Comparison of ENCODE assay signal across 27 mouse cellular contexts in the genomic region with DNA sequence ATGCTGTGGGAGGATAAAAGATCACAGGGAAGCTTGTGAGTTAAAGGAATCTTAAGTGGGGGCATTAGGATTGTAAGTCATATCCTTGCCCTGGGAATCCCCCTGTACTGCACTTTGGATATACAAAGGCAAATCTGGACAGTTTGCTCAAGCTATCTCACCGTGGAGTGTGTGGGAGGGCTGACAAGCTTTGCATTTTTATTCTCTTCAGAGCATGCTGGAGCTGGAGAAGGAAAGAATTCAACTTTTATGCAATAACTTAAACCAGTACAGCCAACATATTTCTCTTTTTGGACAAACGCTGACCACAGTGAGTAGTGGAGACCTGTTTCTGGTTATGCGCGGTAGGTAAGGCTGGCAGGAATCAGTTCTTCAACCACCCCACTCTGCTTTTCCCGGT. TPM values are rescaled to one million over a fixed set of nuclear protein-coding genes. Genes with fewer than 3 reads are reported as not detected.
DNase-seq lines count a peak whose midpoint lies in the region; TF ChIP-seq lines count a peak whose summit lies in the region.
"Had no signal": no experiment of that assay in that cellular context is flagged by ENCODE, and none has a peak within 500 bp of the region (broad histone marks: within the 10 kb centered on the region; RNA-seq: fewer than 3 reads in every experiment).

No protein-coding gene starts in this region.

- no peak overlapping the region for H3K4me3 ChIP-seq in layer of hippocampus, adult 2 months
- H3K4me3 ChIP-seq: embryonic facial prominence, embryonic 15.5 days; forebrain, embryonic 15.5 days; heart, embryonic 15.5 days; intestine, embryonic 15.5 days; limb, embryonic 12.5 days had no signal

- peak overlapping the region; percentile 51; the same call in 1 of the 2 replicates for H3K27ac ChIP-seq in layer of hippocampus, adult 2 months
- H3K27ac ChIP-seq: embryonic facial prominence, embryonic 15.5 days; forebrain, embryonic 15.5 days; heart, embryonic 15.5 days; intestine, embryonic 15.5 days; limb, embryonic 12.5 days had no signal

- TF ChIP-seq CTCF in layer of hippocampus, adult 2 months (conservative IDR thresholded peaks at IDR 0.05) = no peak

- DNase-seq in frontal cortex, postnatal 36 days (ENCODE audit: low spot score in 2 of 2) = peak; percentile 13 to 45
- DNase-seq in frontal cortex, postnatal 25 days (ENCODE audit: low spot score in 2 of 2) = no peak
- no peak for DNase-seq in layer of hippocampus, adult 2 months (ENCODE audit: low spot score in 2 of 2)
- DNase-seq in layer of hippocampus, postnatal 10 days (ENCODE audit: low spot score in 2 of 2) = no peak
- peak; percentile 32 to 42 for DNase-seq in right cerebral cortex, adult 2 months (ENCODE audit: low spot score in 2 of 2)
- no peak for DNase-seq in right cerebral cortex, postnatal 14 days
- no peak for DNase-seq in heart, adult 18-20 months
- DNase-seq: adrenal gland, postnatal 10 days; cerebellum, adult 9-10 months; gastrocnemius, postnatal 36 days; heart, postnatal 4 days; kidney, adult 9 months; liver, postnatal 0 days; lung, postnatal 10 days; midbrain, embryonic 14.5 days; thymus, adult 2 months; thymus, postnatal 4 days had no signal

RNA-seq across cellular contexts. Expression of a gene that starts 30.7 kb away (rescaled TPM):
- total RNA-seq in layer of hippocampus, adult 2 months (2021) = 1 to 10 TPM in 1 of 2 experiments, under 1 TPM in 1; 0.71 to 1.2 TPM
- 1 to 10 TPM; 4.0 to 5.0 TPM for total RNA-seq in layer of hippocampus, postnatal 10 days (2021)
- under 1 TPM; 0.67 to 0.75 TPM for total RNA-seq in heart, adult 18-20 months (2021)

RNA-seq across cellular contexts. Expression of a gene that starts 35.6 kb away (rescaled TPM):
- total RNA-seq in layer of hippocampus, adult 2 months (2021) = not detected
- not detected for total RNA-seq in layer of hippocampus, postnatal 10 days (2021)
- not detected for total RNA-seq in heart, adult 18-20 months (2021)
- total RNA-seq: adrenal gland, postnatal 10 days; common myeloid progenitor, adult 5-6 weeks; gastrocnemius, adult 18-20 months; gastrocnemius, postnatal 36 days; heart, postnatal 4 days; layer of hippocampus, adult 8-10 months; left cerebral cortex, adult 8-10 months; megakaryocyte progenitor cell, adult 5-6 weeks had no signal

RNA-seq across cellular contexts. Expression of a gene that starts 39.7 kb away (rescaled TPM):
- total RNA-seq in layer of hippocampus, adult 2 months (2021) = 1 to 10 TPM; 4.2 to 4.8 TPM
- total RNA-seq in layer of hippocampus, postnatal 10 days (2021) = 1 to 10 TPM; 4.0 to 5.0 TPM
- 1 to 10 TPM; 5.8 to 7.0 TPM for total RNA-seq in heart, adult 18-20 months (2021)

Comparison
In these comparisons a context has a peak if more than half of its experiments do, and no peak if none do; other contexts are left out.
1. DNase-seq: peak in frontal cortex, postnatal 36 days (2 of 2) and right cerebral cortex, adult 2 months (2 of 2); none in frontal cortex, postnatal 25 days (0 of 2), layer of hippocampus, adult 2 months (0 of 2), layer of hippocampus, postnatal 10 days (0 of 2), right cerebral cortex, postnatal 14 days (single experiment) and heart, adult 18-20 months (0 of 2).